Mouse (Mus musculus): ENCODE results near the gene Tut1. TPM values are rescaled to one million over a fixed set of nuclear protein-coding genes. Genes with fewer than 3 reads are reported as not detected.
"Not testable (repeated sequence)": the region's sequence is repeated elsewhere in the genome, so short reads cannot be mapped to it uniquely, and the experiment has no call there.

Tut1 gene
- polyA plus RNA-seq, 1 experiment from 2014 or later, result 32.4 TPM

- DNase-seq (ENCODE audit: low spot score), result no peak
These were observed 45.6 kb downstream of the Tut1 start for GRCm38 (mm10) chr19:8999223-8999622.

- not testable (repeated sequence) for DNase-seq (ENCODE audit: low spot score)
These were observed 53.3 kb downstream of the Tut1 start for GRCm38 (mm10) chr19:9006915-9007314.

Other genes starting within 250 kb of the Tut1 start
- 122 and 131 TPM in 2 replicates for gene Slc3a2, start 230.5 kb upstream of the Tut1 start, polyA plus RNA-seq (2015; fragmentation: Nextera tagmentation; extraction: Ambion mirVana)
- gene Wdr74, start 218.0 kb upstream of the Tut1 start, polyA plus RNA-seq (2015; fragmentation: Nextera tagmentation; extraction: Ambion mirVana), result 101 and 103 TPM in 2 replicates
- gene 1700092M07Rik, start 213.1 kb upstream of the Tut1 start, polyA plus RNA-seq (2015; fragmentation: Nextera tagmentation; extraction: Ambion mirVana), result 0.79 and 0.84 TPM in 2 replicates
- 108 and 114 TPM in 2 replicates for gene Stx5a, start 212.4 kb upstream of the Tut1 start, polyA plus RNA-seq (2015; fragmentation: Nextera tagmentation; extraction: Ambion mirVana)
- 182 and 200 TPM in 2 replicates for gene Nxf1, start 196.8 kb upstream of the Tut1 start, polyA plus RNA-seq (2015; fragmentation: Nextera tagmentation; extraction: Ambion mirVana)
- gene Tmem223, start 182.9 kb upstream of the Tut1 start, polyA plus RNA-seq (2015; fragmentation: Nextera tagmentation; extraction: Ambion mirVana), result 205 and 223 TPM in 2 replicates
- gene Tmem179b, start 179.4 kb upstream of the Tut1 start, polyA plus RNA-seq (2015; fragmentation: Nextera tagmentation; extraction: Ambion mirVana), result 154 and 166 TPM in 2 replicates
- gene Taf6l, start 167.4 kb upstream of the Tut1 start, polyA plus RNA-seq (2015; fragmentation: Nextera tagmentation; extraction: Ambion mirVana), result 24.1 and 24.7 TPM in 2 replicates
- 233 and 246 TPM in 2 replicates for gene Polr2g, start 155.3 kb upstream of the Tut1 start, polyA plus RNA-seq (2015; fragmentation: Nextera tagmentation; extraction: Ambion mirVana)
- 2.9 and 3.5 TPM in 2 replicates for gene Zbtb3, start 151.3 kb upstream of the Tut1 start, polyA plus RNA-seq (2015; fragmentation: Nextera tagmentation; extraction: Ambion mirVana)
- 44.1 and 49.8 TPM in 2 replicates for gene Ttc9c, start 134.5 kb upstream of the Tut1 start, polyA plus RNA-seq (2015; fragmentation: Nextera tagmentation; extraction: Ambion mirVana)
- gene Hnrnpul2, start 133.8 kb upstream of the Tut1 start, polyA plus RNA-seq (2015; fragmentation: Nextera tagmentation; extraction: Ambion mirVana), result 4.3 and 5.3 TPM in 2 replicates
- gene AC129217.1, start 124.1 kb upstream of the Tut1 start, polyA plus RNA-seq (2015; fragmentation: Nextera tagmentation; extraction: Ambion mirVana), result not detected in 2 replicates
- gene Bscl2, start 116.4 kb upstream of the Tut1 start, polyA plus RNA-seq (2015; fragmentation: Nextera tagmentation; extraction: Ambion mirVana), result 54.6 and 63.0 TPM in 2 replicates
- gene Gng3, start 114.7 kb upstream of the Tut1 start, polyA plus RNA-seq (2015; fragmentation: Nextera tagmentation; extraction: Ambion mirVana), result 0.36 and 0.66 TPM in 2 replicates
- gene Lrrn4cl, start 103.1 kb upstream of the Tut1 start, polyA plus RNA-seq (2015; fragmentation: Nextera tagmentation; extraction: Ambion mirVana), result 0.78 and 1.1 TPM in 2 replicates
- 171 and 178 TPM in 2 replicates for gene Ubxn1, start 82.4 kb upstream of the Tut1 start, polyA plus RNA-seq (2015; fragmentation: Nextera tagmentation; extraction: Ambion mirVana)
- 106 and 119 TPM in 2 replicates for gene Uqcc3, start 72.9 kb upstream of the Tut1 start, polyA plus RNA-seq (2015; fragmentation: Nextera tagmentation; extraction: Ambion mirVana)
- gene Lbhd1, start 70.1 kb upstream of the Tut1 start, polyA plus RNA-seq (2015; fragmentation: Nextera tagmentation; extraction: Ambion mirVana), result 67.6 and 70.2 TPM in 2 replicates
- not detected in 2 replicates for gene Gm49403, start 69.9 kb upstream of the Tut1 start, polyA plus RNA-seq (2015; fragmentation: Nextera tagmentation; extraction: Ambion mirVana)
- 80.7 and 98.0 TPM in 2 replicates for gene 1810009A15Rik, start 65.0 kb upstream of the Tut1 start, polyA plus RNA-seq (2015; fragmentation: Nextera tagmentation; extraction: Ambion mirVana)
- not detected in 2 replicates for gene Gm49416, start 64.9 kb upstream of the Tut1 start, polyA plus RNA-seq (2015; fragmentation: Nextera tagmentation; extraction: Ambion mirVana)
- gene Ints5, start 60.8 kb upstream of the Tut1 start, polyA plus RNA-seq (2015; fragmentation: Nextera tagmentation; extraction: Ambion mirVana), result 32.4 and 33.6 TPM in 2 replicates
- 51.9 and 55.5 TPM in 2 replicates for gene Ganab, start 55.8 kb upstream of the Tut1 start, polyA plus RNA-seq (2015; fragmentation: Nextera tagmentation; extraction: Ambion mirVana)
- 28.4 and 29.3 TPM in 2 replicates for gene B3gat3, start 33.5 kb upstream of the Tut1 start, polyA plus RNA-seq (2015; fragmentation: Nextera tagmentation; extraction: Ambion mirVana)
- 4.7 TPM in 2 replicates for gene Rom1, start 24.5 kb upstream of the Tut1 start, polyA plus RNA-seq (2015; fragmentation: Nextera tagmentation; extraction: Ambion mirVana)
- gene Eml3, start 24.3 kb upstream of the Tut1 start, polyA plus RNA-seq (2015; fragmentation: Nextera tagmentation; extraction: Ambion mirVana), result 25.2 and 27.1 TPM in 2 replicates
- gene Mta2, start 12.0 kb upstream of the Tut1 start, polyA plus RNA-seq (2015; fragmentation: Nextera tagmentation; extraction: Ambion mirVana), result 203 and 214 TPM in 2 replicates
- 326 and 340 TPM in 2 replicates for gene Eef1g, start 13.2 kb downstream of the Tut1 start, polyA plus RNA-seq (2015; fragmentation: Nextera tagmentation; extraction: Ambion mirVana)
- 20.3 and 22.3 TPM in 2 replicates for gene Ahnak, start 35.4 kb downstream of the Tut1 start, polyA plus RNA-seq (2015; fragmentation: Nextera tagmentation; extraction: Ambion mirVana)
- 10.7 and 11.0 TPM in 2 replicates for gene Scgb1a1, start 134.1 kb downstream of the Tut1 start, polyA plus RNA-seq (2015; fragmentation: Nextera tagmentation; extraction: Ambion mirVana)
- gene Asrgl1, start 181.8 kb downstream of the Tut1 start, polyA plus RNA-seq (2015; fragmentation: Nextera tagmentation; extraction: Ambion mirVana), result 34.6 and 36.9 TPM in 2 replicates